Mouse (Mus musculus) hindbrain, postnatal 0 days (tissue): ENCODE measurements at regions not wholly inside any gene's neighbourhood (a gene's known extent, or its start where the extent isn't known, plus 50 kb on each side); places are given as distances from the start of the nearest gene placed in this dataset.
A peak's percentile ranks its signal among the peaks of the same experiment; 100 is the strongest.

ENCODE experiments used
- ATAC-seq: fragments of 200-750 bp; cut with Nextera tagmentation; 2 replicates; pipeline ENCODE4 v1.8.0; 2017; ENCODE audit warnings: mild to moderate bottlenecking, moderate TSS enrichment, moderate library complexity
- DNase-seq: peaks from one replicate; pipeline ENCODE4 v3.0.0-alpha.2; 2015; ENCODE audit warnings: low spot score
- H3K27ac ChIP-seq: fragments of 300-500 bp; sonication (generic); 2 replicates; pipeline ENCODE4 v1.5.1; 2014; ENCODE audit warnings: mild to moderate bottlenecking
- H3K27me3 ChIP-seq: fragments of 300-500 bp; sonication (generic); 2 replicates; pipeline ENCODE4 v1.6.1; 2014; ENCODE audit warnings: low read length, mixed read lengths; ENCODE audit not compliant: insufficient read depth
- H3K36me3 ChIP-seq: fragments of 300-500 bp; sonication (generic); 2 replicates; pipeline ENCODE4 v1.6.1; 2014; ENCODE audit warnings: low read length, mixed read lengths; ENCODE audit not compliant: insufficient read depth
- H3K4me1 ChIP-seq: fragments of 300-500 bp; sonication (generic); 2 replicates; pipeline ENCODE4 v1.6.1; 2014; ENCODE audit warnings: antibody characterized with exemption, low read length, mixed read lengths; ENCODE audit not compliant: insufficient read depth
- H3K4me2 ChIP-seq: fragments of 300-500 bp; sonication (generic); 2 replicates; pipeline ENCODE4 v1.6.1; 2014; ENCODE audit warnings: low read depth, mild to moderate bottlenecking, low read length, moderate library complexity, mixed read lengths
- H3K4me3 ChIP-seq: fragments of 300-500 bp; sonication (generic); 2 replicates; pipeline ENCODE4 v1.5.1; 2014; ENCODE audit warnings: low read length
- H3K9ac ChIP-seq: fragments of 300-500 bp; sonication (generic); replicated peaks from 2 replicates; pipeline ENCODE4 v1.6.1; 2014; ENCODE audit warnings: mild to moderate bottlenecking, low read length, moderate library complexity, mixed read lengths
- H3K9me3 ChIP-seq: fragments of 300-500 bp; sonication (generic); 2 replicates; pipeline ENCODE4 v1.6.1; 2016; ENCODE audit warnings: low read length, mixed read lengths
- CTCF ChIP-seq: IDR thresholded peaks from 2 replicates; pipeline ENCODE4 v1.5.1; 2016; ENCODE audit warnings: antibody characterized with exemption, control low read depth, low read depth
- WGBS: fragments of 180-500 bp; shearing (Covaris S2); extraction: QIAGEN DNeasy Blood & Tissue Kit; methylation state at CpG from one replicate; pipeline ENCODE4 v1.1.7; 2014; 5-methylcytosine and 5-hydroxymethylcytosine counted together

DNA sequence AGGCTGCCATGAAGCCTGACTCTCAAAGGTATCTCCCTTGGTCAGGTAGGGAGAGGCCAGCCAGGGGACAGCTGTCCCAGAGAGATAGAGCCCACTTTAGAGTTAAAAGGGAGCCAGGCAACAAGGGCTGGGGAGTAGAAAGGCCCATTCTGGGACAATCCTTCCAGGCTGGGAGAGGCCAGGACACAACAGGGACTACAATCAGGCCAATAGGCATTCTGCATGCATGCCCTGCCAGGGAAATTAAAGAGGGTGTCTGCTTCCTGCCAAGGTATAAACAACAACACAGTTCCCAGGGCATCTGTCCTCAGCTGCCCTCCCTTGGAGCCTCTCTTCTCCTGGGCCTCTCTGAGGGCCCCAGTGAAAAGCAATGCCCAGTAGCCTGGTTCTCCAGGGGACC is 437.8 kb downstream of the Cd83 start:
- H3K4me3 ChIP-seq, result no peak overlapping the region
- no peak overlapping the region for H3K4me2 ChIP-seq
- ATAC-seq, result 0 out of 2 replicates have a peak, but pooled peaks have one; percentile 58
- H3K9ac ChIP-seq, result no peak overlapping the region
- no peak for TF ChIP-seq CTCF
- no peaks in the 10 kb centered on the region; the same call in 1 of the 2 replicates for H3K9me3 ChIP-seq
- peaks cover under 1% of the 10 kb centered on the region; the same call in 1 of the 2 replicates for H3K4me1 ChIP-seq
- no peaks in the 10 kb centered on the region for H3K36me3 ChIP-seq
- no peak overlapping the region for H3K27ac ChIP-seq
- no peaks in the 10 kb centered on the region for H3K27me3 ChIP-seq
- DNase-seq, result peak; percentile 39

DNA sequence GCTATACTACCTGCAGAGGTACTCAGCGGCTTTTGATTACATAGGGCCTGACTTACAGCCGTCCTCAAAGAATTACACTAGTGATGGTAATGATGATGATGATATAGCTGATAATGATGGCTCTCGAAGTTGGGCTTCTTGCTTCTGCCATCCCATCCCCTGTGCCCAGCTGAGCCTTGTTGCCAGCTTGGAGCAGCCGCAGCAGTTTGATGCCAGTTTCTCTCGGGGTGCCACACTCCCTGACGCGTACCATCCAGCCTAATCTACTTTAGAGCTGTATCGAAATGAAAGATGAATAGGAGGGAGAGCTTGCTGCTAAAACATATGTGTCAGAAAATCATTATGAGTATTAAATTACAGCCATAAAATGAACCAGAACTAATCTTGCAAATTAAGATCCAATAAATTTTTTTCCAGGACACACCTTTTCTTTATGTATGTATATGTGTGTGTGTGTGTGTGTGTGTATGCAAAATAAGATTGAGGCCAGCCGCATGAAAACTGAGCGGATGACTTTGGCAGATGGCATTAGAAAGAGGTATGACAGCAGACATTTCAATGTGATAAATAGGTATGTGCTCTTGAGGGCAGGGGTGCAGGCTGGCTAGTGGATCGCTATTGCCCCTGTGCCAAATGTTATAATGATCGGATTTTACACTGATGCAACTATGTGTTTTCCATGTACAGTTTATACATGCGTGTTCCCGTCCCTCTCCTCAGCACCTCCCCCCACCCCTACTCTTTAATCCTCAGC is 443.3 kb downstream of the Cd83 start:
- H3K4me3 ChIP-seq, result no peak overlapping the region
- WGBS, result 38% methylated on average over 14 of the region's 14 CpGs
- H3K4me1 ChIP-seq, result peaks cover 17% of the 10 kb centered on the region

DNA sequence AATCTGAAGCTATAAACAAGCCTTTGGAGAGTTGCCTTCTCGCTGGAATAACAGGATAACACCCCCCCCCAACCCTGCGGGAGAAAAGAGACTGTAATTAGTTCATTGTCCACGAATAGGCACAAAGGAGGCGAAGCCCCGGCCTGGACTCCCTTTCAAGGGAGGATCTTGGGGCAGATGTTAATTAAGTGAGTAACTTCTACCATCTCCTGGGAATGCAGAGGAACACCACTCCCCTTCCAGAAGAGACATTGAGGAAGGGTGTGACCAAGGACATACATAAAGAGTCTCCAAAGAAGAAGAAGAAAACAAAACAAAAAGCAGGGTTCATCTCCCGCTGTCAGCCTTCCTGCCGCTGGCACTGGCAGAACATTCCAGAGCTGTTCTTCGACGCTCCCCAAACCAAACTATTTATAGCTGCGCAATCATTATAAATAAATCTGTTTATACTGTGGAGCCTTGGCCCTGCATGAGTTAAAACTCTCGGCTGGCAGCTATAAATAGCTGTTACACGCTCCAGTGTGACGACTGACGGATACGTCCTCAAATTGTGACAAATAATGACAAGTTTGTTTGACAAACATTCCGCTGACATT is 444.1 kb downstream of the Cd83 start:
- H3K27ac ChIP-seq, result no peak overlapping the region; the same call in 1 of the 2 replicates
- no peak for ATAC-seq
- H3K9me3 ChIP-seq, result no peaks in the 10 kb centered on the region; the same call in 1 of the 2 replicates
- peak; percentile 42 for DNase-seq
- WGBS, result 11% methylated on average over 16 of the region's 16 CpGs
- H3K9ac ChIP-seq, result no peak overlapping the region
- no peak for TF ChIP-seq CTCF
- H3K4me3 ChIP-seq, result no peak overlapping the region
- no peaks in the 10 kb centered on the region for H3K36me3 ChIP-seq
- peaks cover 17% of the 10 kb centered on the region for H3K4me1 ChIP-seq
- H3K4me2 ChIP-seq, result peak overlapping the region; percentile 34
- no peaks in the 10 kb centered on the region for H3K27me3 ChIP-seq

More for the DNA sequence above, 443.3 kb downstream of the Cd83 start:
- DNase-seq (peak; percentile 46), ATAC-seq (0 out of 2 replicates have a peak, but pooled peaks have one; percentile 19)
- TF ChIP-seq CTCF, result no peak
- Histone ChIP-seq H3K4me2 (peak overlapping the region; percentile 34), H3K36me3 (no peaks in the 10 kb centered on the region), H3K9ac (no peak overlapping the region), H3K27me3 (no peaks in the 10 kb centered on the region), H3K9me3 (no peaks in the 10 kb centered on the region; the same call in 1 of the 2 replicates), H3K27ac (no peak overlapping the region; the same call in 1 of the 2 replicates)

DNA sequence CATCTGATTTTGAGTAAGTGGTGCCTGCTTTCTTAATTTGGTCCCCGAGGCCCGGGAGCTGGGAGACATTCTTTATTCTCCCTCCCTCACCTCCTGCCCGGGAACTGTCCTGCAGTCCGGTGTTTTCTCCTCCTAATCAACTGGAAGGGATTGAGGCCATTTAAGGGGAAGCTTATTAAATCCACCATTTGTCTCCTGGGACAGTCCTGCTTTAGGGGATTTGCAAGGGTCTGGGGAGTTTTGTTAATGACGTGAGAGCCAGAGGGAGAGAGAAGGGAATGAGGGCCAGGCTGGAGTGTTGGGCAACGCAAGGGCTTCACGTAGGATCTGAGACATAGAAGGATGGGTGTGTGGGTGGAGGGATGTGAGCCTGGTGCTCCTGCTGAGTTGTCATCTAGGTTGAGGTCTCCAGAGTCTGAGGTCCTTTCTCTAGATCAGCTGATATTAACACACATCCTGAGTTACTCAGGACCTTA is 444.6 kb downstream of the Cd83 start:
- 12% methylated on average over 7 of the region's 7 CpGs for WGBS
- H3K27ac ChIP-seq, result no peak overlapping the region
- ATAC-seq (no peak), DNase-seq (no peak)
- no peaks in the 10 kb centered on the region for H3K36me3 ChIP-seq
- peak overlapping the region; percentile 34; the same call in 1 of the 2 replicates for H3K4me2 ChIP-seq
- H3K9me3 ChIP-seq, result no peaks in the 10 kb centered on the region; the same call in 1 of the 2 replicates
- no peaks in the 10 kb centered on the region for H3K27me3 ChIP-seq
- TF ChIP-seq CTCF, result no peak
- peaks cover 17% of the 10 kb centered on the region for H3K4me1 ChIP-seq
- no peak overlapping the region for H3K9ac ChIP-seq
- H3K4me3 ChIP-seq, result no peak overlapping the region

DNA sequence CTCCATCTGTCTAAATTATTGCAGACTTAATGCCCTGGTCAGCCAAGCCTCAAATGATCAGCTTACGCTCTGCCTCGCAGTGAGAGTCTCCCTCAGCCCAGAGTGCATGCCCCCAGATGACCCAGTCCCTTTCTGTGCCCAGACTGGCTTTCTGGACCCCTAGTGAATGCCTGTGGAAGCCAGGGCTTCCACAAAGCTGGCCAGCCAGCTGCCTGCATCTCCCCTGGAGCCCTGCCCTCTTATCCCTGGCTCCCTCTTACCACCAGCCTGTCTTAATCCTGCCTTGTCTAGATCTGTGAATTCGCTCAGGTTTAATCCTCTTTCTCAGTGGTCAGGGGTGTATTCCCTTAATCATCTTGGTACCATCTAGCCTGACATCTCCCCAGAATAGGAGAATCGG is 446.8 kb downstream of the Cd83 start:
- H3K4me1 ChIP-seq, result peaks cover 17% of the 10 kb centered on the region
- no peaks in the 10 kb centered on the region for H3K9me3 ChIP-seq
- no peak for TF ChIP-seq CTCF
- no peak overlapping the region for H3K4me3 ChIP-seq
- ATAC-seq, result 0 out of 2 replicates have a peak, but pooled peaks have one; percentile 25
- 39% methylated on average over 4 of the region's 4 CpGs for WGBS
- peak; percentile 20 for DNase-seq
- no peaks in the 10 kb centered on the region for H3K27me3 ChIP-seq
- no peak overlapping the region for H3K4me2 ChIP-seq
- no peak overlapping the region for H3K27ac ChIP-seq
- H3K9ac ChIP-seq, result no peak overlapping the region
- no peaks in the 10 kb centered on the region for H3K36me3 ChIP-seq

DNA sequence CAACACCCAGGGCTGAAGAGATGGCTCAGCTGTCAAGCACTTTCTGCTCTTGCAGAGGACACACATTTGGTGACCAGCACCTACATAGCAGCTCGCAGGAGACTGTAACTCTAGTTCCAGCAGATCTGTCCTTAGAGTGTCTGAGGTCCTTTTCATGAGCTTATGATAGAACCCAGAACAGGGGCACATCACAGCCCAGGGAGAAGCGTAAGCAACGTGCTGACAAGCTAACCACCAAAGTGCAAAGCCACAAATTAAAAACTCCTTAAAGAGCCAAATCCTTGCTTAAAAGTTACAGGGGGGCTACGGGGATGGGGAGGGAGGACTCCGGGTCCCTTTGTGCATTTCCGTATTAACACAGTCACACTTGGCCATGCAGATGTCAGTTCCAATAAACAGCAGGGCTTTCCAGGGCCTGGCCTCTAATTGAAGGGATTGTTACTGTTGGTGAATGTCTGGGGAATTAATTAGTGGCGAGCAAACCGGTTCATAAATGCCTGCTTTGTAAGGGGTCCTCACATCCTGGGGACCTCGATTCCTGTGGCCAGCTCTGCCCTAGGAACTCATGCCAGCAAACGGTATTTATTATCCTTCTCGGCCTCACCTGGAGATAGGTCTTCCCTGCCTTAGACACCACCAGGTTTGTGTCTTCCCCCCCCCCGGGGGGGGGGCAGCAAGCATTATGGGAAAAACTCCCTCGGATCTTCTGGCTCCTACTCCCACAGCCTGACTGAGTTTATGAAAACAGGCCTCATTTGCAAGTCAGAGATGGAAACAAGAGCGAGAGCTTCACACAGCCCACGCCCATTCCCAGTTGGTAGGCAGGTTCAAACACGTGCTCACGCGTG is 447.5 kb downstream of the Cd83 start:
- DNase-seq, result peak; percentile 42
- TF ChIP-seq CTCF, result no peak
- no peak overlapping the region; the same call in 1 of the 2 replicates for H3K27ac ChIP-seq

More for the DNA sequence above, 447.5 kb downstream of the Cd83 start:
- Histone ChIP-seq H3K27me3 (no peaks in the 10 kb centered on the region), H3K9ac (no peak overlapping the region), H3K4me2 (no peak overlapping the region), H3K4me1 (peaks cover 17% of the 10 kb centered on the region), H3K4me3 (no peak overlapping the region), H3K9me3 (no peaks in the 10 kb centered on the region), H3K36me3 (no peaks in the 10 kb centered on the region)
- peak; percentile 52 for ATAC-seq
- WGBS, result 26% methylated on average over 18 of the region's 18 CpGs
